Mouse (Mus musculus): Measurements from ENCODE around the gene Gm28729. TPM values are rescaled to one million over a fixed set of nuclear protein-coding genes. Genes with fewer than 3 reads are reported as not detected.
"Not testable (repeated sequence)": the region's sequence is repeated elsewhere in the genome, so short reads cannot be mapped to it uniquely, and the experiment has no call there.

The Gm28729 gene
- total RNA-seq, 1 experiment from 2014 or later: not detected

DNA sequence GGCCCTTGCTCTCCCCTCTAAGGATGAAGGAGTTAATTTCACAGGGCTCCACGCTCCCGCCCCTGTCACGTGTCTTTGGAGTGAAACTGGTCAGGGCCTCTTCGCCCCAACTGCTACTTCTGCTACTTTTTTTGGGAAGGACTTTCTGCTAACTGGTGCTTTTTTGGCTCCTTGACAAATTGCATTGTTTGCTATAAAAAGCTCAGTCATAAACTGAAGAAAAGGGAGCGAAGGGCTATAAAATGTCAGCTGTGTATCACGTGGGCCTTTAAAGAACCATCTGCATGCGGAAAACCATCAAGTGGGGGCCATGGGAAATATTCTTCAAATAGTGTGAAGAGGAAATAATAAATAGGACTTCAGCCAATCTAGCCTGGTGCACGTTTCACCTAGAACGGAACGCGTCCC lies 5.6 kb upstream of the Gm28729 start:
- peak in 1 of 2 experiments; percentile 25; a peak in 1 of 4 replicates for ATAC-seq (replicated peaks in 1 of 2; ENCODE audit: insufficient read depth in 1 of 2, low FRiP score in 2 of 2, low TSS enrichment in 1 of 2, low read depth in 1 of 2, poor library complexity in 2 of 2, severe bottlenecking in 2 of 2)

DNA sequence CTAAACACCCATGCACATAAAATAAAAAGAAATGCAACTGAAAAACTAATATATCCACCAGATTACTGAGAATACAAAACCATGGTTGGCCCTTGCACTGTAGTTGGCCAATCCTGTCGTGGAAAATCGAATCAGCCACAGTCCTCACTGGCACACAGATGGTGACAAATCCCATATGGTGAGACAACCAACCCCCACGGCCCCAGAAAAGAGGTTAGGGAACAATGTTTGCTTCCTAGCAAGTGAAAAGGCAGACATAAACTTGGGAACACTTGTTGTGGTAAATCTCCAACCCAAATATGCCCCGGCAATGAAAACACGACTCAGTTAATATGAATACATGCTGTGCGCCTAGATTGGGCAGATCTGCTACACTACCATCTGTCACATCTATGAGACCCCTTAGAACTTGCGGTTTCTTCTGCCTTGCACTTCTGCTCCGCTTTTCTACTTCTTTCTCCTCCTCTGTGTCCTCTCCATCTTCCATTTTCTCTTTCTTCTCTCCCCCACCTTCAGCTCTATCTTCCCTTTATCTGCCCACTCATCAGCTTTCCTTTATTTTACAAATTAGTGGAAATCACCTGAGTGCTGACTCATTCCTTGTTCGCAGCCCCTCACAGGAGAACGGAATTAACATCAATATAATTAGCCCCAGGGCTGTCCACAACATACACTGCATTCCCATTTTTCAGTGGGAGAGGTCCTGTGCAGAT lies 5.1 kb upstream of the Gm28729 start:
- ATAC-seq (replicated peaks in 1 of 2; ENCODE audit: insufficient read depth in 1 of 2, low FRiP score in 2 of 2, low TSS enrichment in 1 of 2, low read depth in 1 of 2, poor library complexity in 2 of 2, severe bottlenecking in 2 of 2): no peak

DNA sequence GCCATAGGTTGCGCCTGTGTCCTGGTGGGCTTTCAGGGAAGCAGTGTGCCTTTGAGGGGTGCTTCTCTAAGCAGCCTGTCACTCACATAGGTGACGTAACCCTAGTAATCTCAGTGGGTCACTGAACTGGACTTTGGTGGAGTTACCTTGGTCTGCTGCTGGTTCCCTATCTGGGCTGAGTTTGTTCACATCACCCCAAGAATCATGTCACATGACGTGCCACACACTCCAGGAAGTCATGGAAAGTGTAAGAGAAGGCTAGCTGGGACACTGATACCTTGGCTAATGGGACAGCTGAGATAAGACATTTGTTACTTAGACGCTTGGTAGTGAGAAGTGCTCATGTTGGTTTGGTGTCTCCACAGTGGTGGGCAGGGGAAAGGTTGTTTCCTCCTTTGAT lies 947 bp upstream of the Gm28729 start:
- peak in 1 of 2 experiments; percentile 20; a peak in 1 of 4 replicates for ATAC-seq (replicated peaks in 1 of 2; ENCODE audit: insufficient read depth in 1 of 2, low FRiP score in 2 of 2, low TSS enrichment in 1 of 2, low read depth in 1 of 2, poor library complexity in 2 of 2, severe bottlenecking in 2 of 2)

DNA sequence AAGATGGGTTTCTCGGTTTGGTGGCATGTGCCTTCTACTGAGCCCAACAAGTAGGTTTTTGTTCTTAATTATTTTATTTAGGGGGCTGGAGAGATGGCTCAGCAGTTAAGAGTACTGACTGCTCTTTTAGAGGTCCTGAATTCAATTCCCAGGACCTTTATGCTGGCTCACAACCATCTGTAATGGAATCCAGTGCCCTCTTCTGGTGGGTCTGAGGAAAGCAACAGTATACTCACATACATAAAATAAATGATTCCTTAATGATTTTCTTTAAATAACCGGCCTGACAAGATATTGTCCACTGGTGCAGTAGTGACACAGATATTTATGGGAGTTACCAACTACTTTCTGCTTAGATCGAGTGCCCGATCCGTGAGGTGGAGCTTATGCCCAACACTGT lies 1.9 kb downstream of the Gm28729 start:
- ATAC-seq (replicated peaks in 1 of 2; ENCODE audit: insufficient read depth in 1 of 2, low FRiP score in 2 of 2, low TSS enrichment in 1 of 2, low read depth in 1 of 2, poor library complexity in 2 of 2, severe bottlenecking in 2 of 2): no peak

DNA sequence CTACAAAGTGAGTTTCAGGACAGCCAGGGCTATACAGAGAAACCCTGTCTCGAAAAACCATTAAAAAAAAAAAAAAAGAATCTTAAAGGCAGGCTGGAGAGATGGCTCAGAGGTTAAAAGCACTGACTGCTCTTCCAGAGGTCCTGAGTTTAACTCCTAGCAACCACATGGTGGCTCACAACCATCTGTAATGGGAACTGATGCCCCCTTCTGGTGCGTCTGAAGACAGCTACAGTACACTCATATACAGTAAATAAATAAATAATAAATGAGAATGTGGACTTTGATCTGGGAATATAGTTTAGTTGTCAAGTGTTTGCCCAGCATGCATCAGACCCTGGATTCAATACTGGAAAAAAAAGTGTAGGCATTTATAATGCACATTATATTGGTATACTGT lies 3.5 kb downstream of the Gm28729 start:
- not testable (repeated sequence) for ATAC-seq (replicated peaks in 1 of 2; ENCODE audit: insufficient read depth in 1 of 2, low FRiP score in 2 of 2, low TSS enrichment in 1 of 2, low read depth in 1 of 2, poor library complexity in 2 of 2, severe bottlenecking in 2 of 2)

DNA sequence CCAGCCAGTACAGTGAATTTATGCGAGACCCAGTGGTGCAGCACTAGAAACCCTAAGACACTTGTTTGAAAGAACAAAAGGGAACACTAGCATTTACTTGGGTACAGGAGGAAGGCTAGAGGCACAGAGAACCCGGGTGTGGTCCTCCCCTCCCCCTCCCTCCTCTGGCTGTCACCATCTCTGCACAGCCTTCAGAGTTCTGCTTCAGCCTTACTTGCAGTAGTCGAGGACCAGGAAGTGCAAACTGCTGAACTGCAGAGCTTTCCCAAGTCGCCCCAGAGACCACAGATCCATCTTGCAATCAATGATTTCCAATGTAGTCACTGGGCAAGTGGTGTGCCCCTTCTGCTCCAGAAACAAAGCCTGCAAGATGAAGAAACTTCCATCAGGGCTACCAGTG lies 7.6 kb downstream of the Gm28729 start:
- ATAC-seq (replicated peaks in 1 of 2; ENCODE audit: insufficient read depth in 1 of 2, low FRiP score in 2 of 2, low TSS enrichment in 1 of 2, low read depth in 1 of 2, poor library complexity in 2 of 2, severe bottlenecking in 2 of 2): peak; percentile 74 to 80; a peak in 3 of 4 replicates

DNA sequence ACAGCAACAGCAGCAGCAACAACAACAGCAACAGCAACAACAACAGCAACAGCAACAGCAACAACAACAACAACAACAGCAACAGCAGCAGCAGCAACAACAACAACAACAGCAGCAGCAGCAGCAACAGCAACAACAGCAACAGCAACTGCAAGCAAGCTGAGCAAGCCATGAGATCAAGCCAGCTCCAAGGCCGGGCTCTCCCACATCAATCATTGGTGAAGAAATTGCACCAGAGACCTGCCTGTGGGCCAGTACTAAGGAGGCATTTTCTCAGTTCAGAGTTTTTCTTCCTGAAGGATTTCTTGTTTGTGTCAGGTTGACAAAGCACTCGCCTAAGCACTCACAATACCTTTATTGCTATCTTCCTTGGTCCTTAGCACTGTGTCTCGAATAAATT lies 8.3 kb downstream of the Gm28729 start:
- no peak for ATAC-seq (replicated peaks in 1 of 2; ENCODE audit: insufficient read depth in 1 of 2, low FRiP score in 2 of 2, low TSS enrichment in 1 of 2, low read depth in 1 of 2, poor library complexity in 2 of 2, severe bottlenecking in 2 of 2)

DNA sequence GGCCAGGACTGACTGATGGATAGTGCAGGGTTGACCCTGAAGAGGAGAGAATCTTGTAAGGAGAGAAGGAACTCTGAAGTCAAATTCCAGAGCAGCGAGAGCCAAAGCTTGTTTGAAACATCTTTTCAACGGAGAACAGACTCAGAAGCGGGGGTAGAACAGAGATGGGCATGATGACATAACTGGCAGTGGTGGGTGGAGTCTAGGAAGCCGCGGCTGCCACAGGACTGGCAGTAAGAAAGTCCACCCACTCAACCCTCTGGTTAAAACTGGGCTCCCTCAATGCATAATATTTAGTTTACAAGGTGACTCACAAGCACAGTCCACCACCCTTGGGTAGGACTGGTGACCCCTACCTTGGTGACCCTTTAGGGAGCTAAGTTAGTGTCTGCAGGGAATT lies 9.3 kb downstream of the Gm28729 start:
- ATAC-seq (replicated peaks in 1 of 2; ENCODE audit: insufficient read depth in 1 of 2, low FRiP score in 2 of 2, low TSS enrichment in 1 of 2, low read depth in 1 of 2, poor library complexity in 2 of 2, severe bottlenecking in 2 of 2): peak in 1 of 2 experiments; percentile 63; a peak in 2 of 4 replicates

DNA sequence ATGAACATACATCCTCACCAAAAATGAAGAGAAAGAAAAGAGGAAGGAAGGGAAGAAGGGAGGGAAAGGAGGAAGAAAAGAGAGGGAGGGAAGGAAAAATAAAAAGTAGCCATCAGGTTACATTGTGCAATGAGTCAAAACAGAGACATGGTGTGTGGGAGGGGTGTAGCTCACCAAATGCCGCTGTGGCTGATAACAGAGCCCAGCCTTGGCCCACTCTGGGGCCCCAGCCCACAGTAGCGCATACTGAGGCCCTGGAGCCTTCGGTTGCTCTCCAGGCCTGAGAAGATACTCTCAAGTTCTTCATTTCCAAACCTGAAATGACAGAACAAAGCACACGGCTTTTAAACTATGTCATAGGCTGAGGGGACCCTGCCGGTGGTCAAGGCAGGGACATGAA lies 10.8 kb downstream of the Gm28729 start:
- no peak for ATAC-seq (replicated peaks in 1 of 2; ENCODE audit: insufficient read depth in 1 of 2, low FRiP score in 2 of 2, low TSS enrichment in 1 of 2, low read depth in 1 of 2, poor library complexity in 2 of 2, severe bottlenecking in 2 of 2)

DNA sequence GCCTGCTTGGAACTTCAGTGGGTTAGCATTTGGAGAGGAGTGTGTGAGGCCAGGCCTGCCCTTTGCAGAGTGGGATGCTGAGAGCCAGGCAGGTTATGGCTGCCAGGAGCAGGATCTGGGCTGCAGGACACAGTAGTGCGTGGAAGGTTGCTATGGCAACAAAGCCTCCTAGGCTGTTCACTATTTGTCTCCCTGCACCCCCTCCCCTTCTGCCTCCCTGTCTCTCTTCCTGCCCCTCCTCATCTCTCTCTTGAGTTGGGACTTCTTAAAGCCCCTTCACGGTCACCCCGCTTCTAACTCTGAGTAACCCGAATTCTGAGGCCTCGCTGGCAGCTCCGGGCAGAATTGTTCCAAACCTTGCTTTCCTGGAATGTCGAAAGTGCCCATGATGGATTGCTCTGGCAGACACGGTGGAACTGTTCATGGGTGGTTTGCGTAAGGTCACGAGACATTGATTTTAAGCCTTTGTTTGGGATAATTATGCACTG lies 19.0 kb downstream of the Gm28729 start:
- no peak for ATAC-seq (replicated peaks in 1 of 2; ENCODE audit: insufficient read depth in 1 of 2, low FRiP score in 2 of 2, low TSS enrichment in 1 of 2, low read depth in 1 of 2, poor library complexity in 2 of 2, severe bottlenecking in 2 of 2)

DNA sequence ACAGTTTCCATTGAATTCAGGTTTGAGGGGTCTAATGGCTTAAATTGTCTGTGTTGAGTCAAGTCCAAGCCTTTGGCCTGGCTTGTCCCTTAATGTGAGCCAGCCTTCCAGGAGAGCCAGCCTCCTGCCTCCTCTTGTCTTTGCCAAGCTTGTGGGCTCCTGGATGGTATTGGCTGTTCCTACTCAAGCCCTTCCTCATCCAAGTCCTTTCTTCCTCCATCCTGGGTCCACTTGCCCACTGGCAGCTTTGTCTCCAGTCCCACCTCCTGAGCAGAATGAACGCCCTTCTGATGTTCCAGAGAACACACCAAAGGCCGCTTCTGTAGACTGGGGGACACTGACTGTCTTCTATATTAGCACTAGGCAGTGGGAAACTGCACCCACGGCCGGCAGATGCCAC lies 19.9 kb downstream of the Gm28729 start:
- no peak for ATAC-seq (replicated peaks in 1 of 2; ENCODE audit: insufficient read depth in 1 of 2, low FRiP score in 2 of 2, low TSS enrichment in 1 of 2, low read depth in 1 of 2, poor library complexity in 2 of 2, severe bottlenecking in 2 of 2)

DNA sequence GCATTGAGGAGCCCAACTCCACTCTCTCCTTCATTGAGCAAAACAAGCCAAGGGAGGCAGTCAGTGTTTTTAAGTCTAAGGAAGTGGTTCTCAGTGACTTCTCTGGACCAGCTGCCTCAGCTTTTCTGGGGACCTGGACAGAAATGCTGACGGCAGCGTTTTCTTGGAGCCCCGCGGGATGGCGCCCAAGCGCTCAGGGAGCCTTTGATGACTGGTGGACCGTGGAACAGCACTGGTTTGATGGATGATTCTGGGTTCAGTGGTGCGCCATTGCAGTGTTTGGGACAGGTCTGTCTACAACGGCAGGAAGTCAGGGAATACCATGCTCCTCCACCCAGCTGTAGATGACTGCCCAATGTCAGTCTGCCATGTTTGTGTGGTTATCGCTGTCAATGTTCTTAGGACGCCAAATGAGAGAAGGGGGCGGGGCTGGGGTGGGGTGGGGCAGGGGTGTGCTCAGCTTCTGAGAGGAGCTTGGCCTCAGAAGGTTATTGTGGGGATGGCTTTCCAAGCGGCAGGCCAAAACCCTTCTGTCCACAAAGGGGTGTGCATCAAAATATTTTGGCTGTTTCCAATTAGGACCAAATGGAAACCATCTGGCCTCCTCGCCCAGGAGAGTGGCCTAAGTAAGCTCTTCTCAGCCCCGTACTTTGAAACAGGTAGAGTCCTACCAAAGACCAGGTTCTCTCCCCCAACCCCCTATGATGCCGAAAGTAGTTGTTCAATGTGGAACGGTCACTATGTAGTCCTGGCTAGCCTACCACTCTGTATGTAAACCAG lies 20.8 kb downstream of the Gm28729 start:
- no peak for ATAC-seq (replicated peaks in 1 of 2; ENCODE audit: insufficient read depth in 1 of 2, low FRiP score in 2 of 2, low TSS enrichment in 1 of 2, low read depth in 1 of 2, poor library complexity in 2 of 2, severe bottlenecking in 2 of 2)

DNA sequence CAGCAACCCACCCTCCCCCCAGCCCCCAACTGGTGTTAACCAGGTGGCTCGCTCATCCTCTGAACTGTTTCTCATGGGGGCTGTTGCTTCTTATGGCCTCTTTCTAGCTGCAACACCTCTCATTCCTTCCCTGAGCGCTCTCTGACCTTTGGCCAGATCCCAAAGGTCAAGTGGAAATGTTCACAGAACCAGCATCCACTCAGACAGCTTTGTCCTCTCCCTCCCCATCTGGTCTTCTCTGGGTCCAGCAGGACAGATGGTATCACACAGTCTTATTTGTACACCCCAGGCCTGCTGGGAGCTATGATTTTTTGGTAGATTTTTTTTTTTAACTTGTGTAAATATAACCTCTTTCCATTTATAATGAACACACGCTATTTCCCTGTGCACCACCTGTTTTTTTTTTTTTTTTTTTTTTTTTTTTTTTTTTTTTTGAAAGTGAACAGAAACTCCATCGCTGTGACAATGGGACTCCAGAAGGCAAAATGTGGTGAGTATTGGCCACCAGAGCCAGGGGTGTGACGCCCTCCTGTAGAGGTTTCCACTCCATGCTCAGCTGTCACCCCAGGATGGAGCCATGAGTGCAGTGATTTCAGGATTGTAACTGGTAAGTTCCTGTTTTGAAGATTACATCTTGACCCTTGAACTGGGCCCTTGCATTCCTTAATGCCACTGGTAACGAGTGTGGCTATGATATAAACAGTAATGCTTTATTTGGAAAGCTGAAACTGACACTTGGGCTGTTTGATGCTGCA lies 22.0 kb downstream of the Gm28729 start:
- ATAC-seq (replicated peaks in 1 of 2; ENCODE audit: insufficient read depth in 1 of 2, low FRiP score in 2 of 2, low TSS enrichment in 1 of 2, low read depth in 1 of 2, poor library complexity in 2 of 2, severe bottlenecking in 2 of 2): no peak

DNA sequence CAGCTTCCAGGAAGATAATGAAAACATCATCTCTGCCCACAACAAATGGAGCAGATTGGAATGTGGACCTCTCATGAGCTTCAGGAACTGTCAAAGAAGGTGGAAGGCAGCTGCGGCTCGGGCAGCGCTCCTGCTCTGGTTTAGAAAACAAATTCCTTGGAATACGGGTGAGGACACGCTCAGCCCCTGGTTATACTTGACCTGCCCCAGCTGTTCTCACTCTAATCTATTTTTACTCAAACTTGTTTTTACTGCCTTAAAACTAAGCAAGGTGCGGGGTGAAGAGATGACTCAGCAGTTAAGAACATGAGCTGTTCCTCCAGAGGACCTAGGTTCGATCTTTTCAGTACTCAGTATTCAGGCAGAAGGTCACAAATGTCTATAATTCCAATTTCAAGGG lies 23.8 kb downstream of the Gm28729 start:
- ATAC-seq (replicated peaks in 1 of 2; ENCODE audit: insufficient read depth in 1 of 2, low FRiP score in 2 of 2, low TSS enrichment in 1 of 2, low read depth in 1 of 2, poor library complexity in 2 of 2, severe bottlenecking in 2 of 2): no peak

DNA sequence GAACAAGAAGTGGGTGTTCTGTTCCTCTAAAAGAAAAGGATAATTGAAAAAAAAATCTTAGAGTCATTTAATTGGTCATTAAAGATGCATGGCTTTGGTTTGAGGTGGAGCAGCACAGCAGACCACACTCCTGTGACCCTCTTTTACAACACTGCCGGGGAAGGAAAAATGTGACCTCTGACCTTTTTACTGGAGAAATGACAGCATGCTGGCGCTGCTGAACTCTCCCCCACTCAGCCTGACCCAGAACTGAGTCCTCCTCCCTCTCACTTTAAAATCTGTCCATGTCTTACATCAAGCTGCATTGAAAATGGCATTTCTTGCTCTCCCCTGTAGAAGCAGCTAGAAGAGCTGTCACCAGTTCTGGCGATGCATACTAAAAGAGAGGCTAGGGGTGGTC lies 31.9 kb downstream of the Gm28729 start:
- ATAC-seq (replicated peaks in 1 of 2; ENCODE audit: insufficient read depth in 1 of 2, low FRiP score in 2 of 2, low TSS enrichment in 1 of 2, low read depth in 1 of 2, poor library complexity in 2 of 2, severe bottlenecking in 2 of 2): no peak

DNA sequence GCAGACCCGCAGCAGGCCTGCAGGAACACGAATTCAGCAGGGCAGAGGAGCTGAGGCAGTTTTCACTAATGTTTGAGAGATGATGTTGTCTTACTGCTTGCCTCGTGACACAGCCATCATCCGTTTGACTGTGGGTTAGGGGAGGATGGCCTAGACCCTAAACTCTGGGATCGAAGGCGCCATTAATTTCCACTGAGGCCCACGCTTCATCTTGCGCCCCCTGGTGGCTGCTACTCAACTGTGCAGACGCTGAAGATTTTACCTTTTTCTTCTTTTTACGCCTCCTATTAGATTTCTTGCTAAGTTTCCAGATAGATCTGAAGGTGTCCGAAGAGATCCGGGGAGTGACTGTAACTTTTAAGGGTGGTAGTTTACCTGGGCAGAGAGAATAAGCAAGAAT lies 33.3 kb downstream of the Gm28729 start:
- ATAC-seq (replicated peaks in 1 of 2; ENCODE audit: insufficient read depth in 1 of 2, low FRiP score in 2 of 2, low TSS enrichment in 1 of 2, low read depth in 1 of 2, poor library complexity in 2 of 2, severe bottlenecking in 2 of 2): peak; percentile 27 to 69; a peak in 1 of 4 replicates

DNA sequence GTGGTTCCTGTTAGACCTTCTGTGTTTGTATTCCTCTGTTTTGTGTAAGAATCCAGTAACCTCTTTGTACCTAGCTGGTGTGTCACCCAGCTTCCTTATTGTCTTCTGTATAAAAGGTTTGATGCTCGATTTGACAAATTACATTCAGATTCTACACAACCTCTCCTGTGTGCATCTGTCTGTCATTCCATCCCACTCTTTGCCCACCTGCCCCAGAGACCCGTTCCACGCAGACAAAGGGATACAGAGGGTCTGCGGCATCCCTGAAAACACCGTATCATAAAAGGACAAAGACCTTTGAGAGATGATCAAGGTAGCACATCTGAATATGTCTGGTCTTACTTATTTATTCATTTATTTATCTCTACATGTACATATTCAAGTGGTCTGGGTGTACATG lies 37.2 kb downstream of the Gm28729 start:
- ATAC-seq (replicated peaks in 1 of 2; ENCODE audit: insufficient read depth in 1 of 2, low FRiP score in 2 of 2, low TSS enrichment in 1 of 2, low read depth in 1 of 2, poor library complexity in 2 of 2, severe bottlenecking in 2 of 2): not testable (repeated sequence)

DNA sequence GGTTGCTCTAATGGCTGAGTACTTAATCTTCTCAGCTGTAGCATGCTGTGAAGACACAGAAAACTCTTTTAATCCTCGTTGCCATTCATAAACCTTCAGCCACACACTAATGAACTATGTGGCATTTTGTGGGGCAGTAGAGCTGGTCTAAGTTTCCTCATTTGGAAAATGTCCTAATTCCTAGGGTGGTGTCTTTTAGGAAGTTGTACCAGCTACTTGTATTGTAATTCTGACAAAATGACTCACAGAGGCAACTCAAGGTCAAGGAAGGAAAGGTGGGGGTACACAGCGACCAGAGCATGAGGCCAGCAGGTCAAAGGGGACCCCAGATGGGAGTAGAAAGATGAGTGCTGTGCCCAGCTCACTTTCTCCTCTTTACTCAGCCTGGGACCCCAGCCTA lies 41.4 kb downstream of the Gm28729 start:
- ATAC-seq (replicated peaks in 1 of 2; ENCODE audit: insufficient read depth in 1 of 2, low FRiP score in 2 of 2, low TSS enrichment in 1 of 2, low read depth in 1 of 2, poor library complexity in 2 of 2, severe bottlenecking in 2 of 2): peak in 1 of 2 experiments; percentile 25; a peak in 1 of 4 replicates

Measured in hematopoietic stem cell, adult 5-6 weeks (primary cell).